Mouse (Mus musculus): ENCODE measurements at regions not wholly inside any gene's neighbourhood (a gene's known extent, or its start where the extent isn't known, plus 50 kb on each side); places are given as distances from the start of the nearest gene placed in this dataset.

- DNase-seq, result peak; percentile 34 to 51
Measured at GRCm38 (mm10) chrX:151708055-151708670, 92.4 kb upstream of the Huwe1 start.
